Mouse (Mus musculus) heart, postnatal 0 days (tissue): ENCODE measurements around the gene Adar. TPM values are rescaled to one million over a fixed set of nuclear protein-coding genes. Genes with fewer than 3 reads are reported as not detected.
"Not testable (repeated sequence)": the region's sequence is repeated elsewhere in the genome, so short reads cannot be mapped to it uniquely, and the experiment has no call there.

ENCODE experiments used
- ATAC-seq: fragments of 200-750 bp; cut with Nextera tagmentation; 2 replicates; pipeline ENCODE4 v1.8.0; 2017; ENCODE audit warnings: low read depth, moderate number of reproducible peaks, moderate library complexity; ENCODE audit not compliant: insufficient read depth
- DNase-seq: peaks from one replicate; pipeline ENCODE4 v3.0.0-alpha.2; 2016; ENCODE audit warnings: low spot score
- H3K27ac ChIP-seq: fragments of 300-500 bp; sonication (generic); 2 replicates; pipeline ENCODE4 v1.5.1; 2014; ENCODE audit warnings: low read depth, mild to moderate bottlenecking
- H3K27me3 ChIP-seq: fragments of 300-500 bp; sonication (generic); 2 replicates; pipeline ENCODE4 v1.6.1; 2014; ENCODE audit warnings: low read length, mixed read lengths; ENCODE audit not compliant: control insufficient read depth, insufficient read depth
- H3K36me3 ChIP-seq: fragments of 300-500 bp; sonication (generic); replicated peaks from 2 replicates; pipeline ENCODE4 v1.6.1; 2014; ENCODE audit warnings: low read length, mixed read lengths; ENCODE audit not compliant: control insufficient read depth, insufficient read depth
- H3K4me1 ChIP-seq: fragments of 300-500 bp; sonication (generic); 2 replicates; pipeline ENCODE4 v1.6.1; 2014; ENCODE audit warnings: antibody characterized with exemption; ENCODE audit not compliant: control insufficient read depth, insufficient read depth
- H3K4me2 ChIP-seq: fragments of 300-500 bp; sonication (generic); 2 replicates; pipeline ENCODE4 v1.6.1; 2014; ENCODE audit warnings: low read depth, mild to moderate bottlenecking, low read length, moderate library complexity
- H3K4me3 ChIP-seq: fragments of 300-500 bp; sonication (generic); 2 replicates; pipeline ENCODE4 v1.5.1; 2014; ENCODE audit warnings: low read depth, low read length
- H3K9ac ChIP-seq: fragments of 300-500 bp; sonication (generic); replicated peaks from 2 replicates; pipeline ENCODE4 v1.6.1; 2014; ENCODE audit warnings: low read depth, low read length, mixed read lengths
- H3K9me3 ChIP-seq: fragments of 300-500 bp; sonication (generic); replicated peaks from 2 replicates; pipeline ENCODE4 v1.6.1; 2016; ENCODE audit warnings: low read length; ENCODE audit not compliant: control insufficient read depth
- CTCF ChIP-seq: IDR thresholded peaks from 2 replicates; pipeline ENCODE4 v1.5.1; 2016; ENCODE audit warnings: antibody characterized with exemption, control low read depth, low read depth
- EP300 ChIP-seq: IDR thresholded peaks from 2 replicates; pipeline ENCODE4 v1.6.1; 2016; ENCODE audit warnings: antibody characterized with exemption, low read depth
- WGBS: fragments of 180-500 bp; shearing (Covaris S2); extraction: QIAGEN DNeasy Blood & Tissue Kit; methylation state at CpG from one replicate; pipeline ENCODE4 v1.1.7; 2014; 5-methylcytosine and 5-hydroxymethylcytosine counted together
- polyA plus RNA-seq: library from polyadenylated mRNA; unstranded; fragments of >200 nt; fragmentation: Nextera tagmentation; extraction: Ambion mirVana; gene quantifications from 2 replicates; pipeline ENCODE4 v1.2.1, GENCODE M21; 2015
- total RNA-seq: library from RNA; depleted of rRNA; stranded (reverse); fragments of >200 nt; gene quantifications from 2 replicates; pipeline ENCODE4 v1.2.3, GENCODE M21; 2014; ENCODE audit warnings: low replicate concordance; rRNA removed

The Adar gene
- total and polyA plus RNA-seq, 2 experiments from 2014 or later, result 4.4 to 36.7 TPM

DNA sequence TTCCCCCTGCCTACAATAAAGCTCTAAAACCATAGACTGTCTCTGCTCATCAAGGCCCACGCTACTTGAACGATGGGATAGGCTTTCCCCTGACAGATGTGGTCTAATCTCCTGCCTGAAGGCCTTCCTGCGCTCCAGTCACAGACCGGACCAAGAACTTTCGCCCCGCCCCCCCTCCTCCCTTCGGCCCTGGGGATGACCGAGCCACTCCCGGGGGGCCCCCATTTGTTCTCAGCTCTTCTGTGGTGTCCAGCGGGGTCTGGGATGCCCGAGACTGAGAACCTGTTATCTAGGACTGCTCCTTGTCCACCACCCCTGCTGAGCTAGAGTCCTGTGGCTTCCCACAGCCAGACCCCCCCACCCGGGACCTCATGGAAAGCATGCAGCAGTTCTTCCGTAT is 84.7 kb downstream of the Adar start:
- no peaks in the 10 kb centered on the region for H3K36me3 ChIP-seq
- H3K4me1 ChIP-seq, result no peaks in the 10 kb centered on the region; the same call in 1 of the 2 replicates
- TF ChIP-seq CTCF (no peak), EP300 (no peak)
- peak overlapping the region; percentile 41 for H3K4me2 ChIP-seq
- H3K27me3 ChIP-seq, result no peaks in the 10 kb centered on the region
- no peak for DNase-seq
- H3K4me3 ChIP-seq, result no peak overlapping the region
- no peak overlapping the region for H3K27ac ChIP-seq
- no peaks in the 10 kb centered on the region for H3K9me3 ChIP-seq
- WGBS, result 7% methylated on average over 13 of the region's 13 CpGs
- H3K9ac ChIP-seq, result no peak overlapping the region
- ATAC-seq, result no peak

DNA sequence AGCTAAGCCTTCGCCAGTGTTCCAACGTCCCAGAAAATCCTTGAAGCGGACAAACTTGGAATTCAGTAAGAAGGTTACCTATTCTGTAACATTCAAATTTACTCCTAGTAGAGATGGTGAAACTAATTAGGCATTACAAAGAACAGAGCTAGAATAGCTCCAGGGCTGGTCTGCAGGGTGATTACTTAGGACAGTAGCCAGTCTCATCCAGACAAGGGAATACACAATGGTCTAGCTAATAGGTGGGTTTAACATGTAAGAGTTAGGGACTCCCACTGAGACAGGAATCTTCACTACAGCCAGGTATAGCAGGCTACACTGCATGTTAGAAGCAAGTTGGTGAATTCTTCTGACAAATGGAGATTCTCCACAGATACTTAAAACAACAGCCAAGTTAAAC is 85.3 kb downstream of the Adar start:
- not testable (repeated sequence) for ATAC-seq, H3K4me2 ChIP-seq, H3K4me3 ChIP-seq, H3K9ac ChIP-seq, H3K9me3 ChIP-seq, H3K27ac ChIP-seq, H3K4me1 ChIP-seq, H3K27me3 ChIP-seq, H3K36me3 ChIP-seq, DNase-seq
- 54% methylated on average over 3 of the region's 3 CpGs for whole genome bisulfite sequencing

DNA sequence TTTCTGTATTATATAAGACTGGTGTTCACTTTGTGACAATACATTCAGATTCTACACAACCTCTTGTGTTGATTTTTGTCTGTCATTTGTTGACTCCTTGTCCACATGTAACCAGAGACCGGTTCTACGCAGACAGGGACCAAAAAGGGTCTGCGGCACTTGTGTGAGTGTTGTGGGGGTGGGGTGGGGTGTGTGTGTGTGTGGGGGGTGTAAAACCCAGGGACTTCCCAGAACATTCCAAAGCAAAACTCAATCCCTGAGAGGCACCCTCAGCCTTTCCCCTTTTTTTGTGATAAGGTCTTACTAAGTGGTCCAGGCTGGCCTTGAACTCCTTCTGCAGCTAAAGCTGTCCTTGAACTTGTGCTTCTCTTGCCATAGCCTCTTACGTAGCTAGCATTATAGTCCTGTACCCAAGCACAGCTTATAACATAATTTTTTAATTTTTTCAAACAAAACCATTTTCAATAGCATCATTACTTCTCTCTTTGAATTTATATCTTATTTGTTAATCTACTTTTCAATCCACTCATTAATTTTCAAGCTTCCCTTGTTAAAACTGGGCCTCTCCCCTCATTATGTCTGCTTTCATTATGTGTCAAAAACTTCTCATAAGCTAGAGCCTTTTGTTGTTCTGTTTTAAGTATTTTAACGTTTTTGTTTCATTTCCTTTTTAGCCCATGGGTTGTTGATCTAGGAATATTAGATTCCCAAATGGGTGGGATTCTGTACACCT is 86.1 kb downstream of the Adar start:
- Histone ChIP-seq H3K4me1 (no peaks in the 10 kb centered on the region; the same call in 1 of the 2 replicates), H3K9ac (no peak overlapping the region), H3K27me3 (no peaks in the 10 kb centered on the region), H3K4me2 (no peak overlapping the region), H3K4me3 (no peak overlapping the region), H3K27ac (no peak overlapping the region), H3K9me3 (no peaks in the 10 kb centered on the region), H3K36me3 (no peaks in the 10 kb centered on the region)
- WGBS, result 67% methylated on average over 5 of the region's 5 CpGs
- ATAC-seq (no peak), DNase-seq (no peak)
- no peak for TF ChIP-seq CTCF
- TF ChIP-seq EP300, result no peak

DNA sequence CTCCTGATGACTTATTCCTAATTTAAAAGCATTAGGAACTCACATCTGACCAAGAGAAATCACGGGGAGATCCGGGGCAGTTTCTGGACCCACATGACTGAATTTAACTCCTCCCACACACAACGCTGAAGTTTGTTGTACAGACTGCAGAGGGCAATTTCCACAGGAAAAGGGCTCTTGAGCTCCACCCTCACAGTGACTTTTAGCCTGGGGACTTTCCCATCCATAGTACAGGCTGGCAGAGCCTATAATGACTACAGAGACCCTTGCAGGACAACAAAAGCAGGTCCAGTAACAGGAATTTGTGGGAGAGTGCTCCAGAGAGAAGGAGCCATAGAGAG is 86.7 kb downstream of the Adar start:
- Histone ChIP-seq H3K36me3 (no peaks in the 10 kb centered on the region), H3K27ac (no peak overlapping the region), H3K27me3 (no peaks in the 10 kb centered on the region), H3K9me3 (no peaks in the 10 kb centered on the region), H3K4me3 (no peak overlapping the region), H3K4me1 (no peaks in the 10 kb centered on the region; the same call in 1 of the 2 replicates), H3K4me2 (no peak overlapping the region), H3K9ac (no peak overlapping the region)
- peak; percentile 56 for DNase-seq
- TF ChIP-seq EP300, result no peak
- no peak for TF ChIP-seq CTCF
- WGBS, result 25% methylated on average over 3 of the region's 3 CpGs
- peak; percentile 70; the same call in 1 of the 2 replicates for ATAC-seq

DNA sequence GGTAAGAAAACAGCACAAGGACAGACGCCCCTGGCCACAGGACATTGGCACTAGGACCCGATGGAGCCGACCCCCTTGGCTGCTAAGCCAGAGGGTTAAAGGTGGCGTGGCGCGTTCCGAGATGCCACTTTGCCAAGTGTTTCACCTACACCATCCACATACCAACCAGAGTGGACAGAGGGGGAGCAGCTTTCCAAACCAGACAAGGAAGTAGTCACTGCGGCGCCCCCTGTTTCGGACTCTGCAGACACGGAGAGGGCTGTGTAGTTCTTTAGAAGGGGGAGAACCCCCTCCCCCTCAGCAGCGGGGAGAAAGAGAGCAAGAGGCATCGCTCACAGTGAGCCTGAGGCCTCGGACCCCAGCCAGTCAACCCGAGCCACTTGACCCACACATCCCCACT is 88.1 kb downstream of the Adar start:
- ATAC-seq, result no peak
- 79% methylated on average over 15 of the region's 15 CpGs for WGBS

More for the DNA sequence above, 88.1 kb downstream of the Adar start:
- Histone ChIP-seq H3K4me3 (no peak overlapping the region), H3K36me3 (no peaks in the 10 kb centered on the region), H3K4me2 (no peak overlapping the region), H3K4me1 (no peaks in the 10 kb centered on the region; the same call in 1 of the 2 replicates), H3K27ac (no peak overlapping the region), H3K9ac (no peak overlapping the region), H3K27me3 (no peaks in the 10 kb centered on the region), H3K9me3 (no peaks in the 10 kb centered on the region)
- TF ChIP-seq CTCF, result no peak
- no peak for TF ChIP-seq EP300
- no peak for DNase-seq

Other genes starting within 250 kb of the Adar start
- gene Kcnn3, start 194.9 kb upstream of the Adar start, total RNA-seq, result 4.7 and 4.9 TPM in 2 replicates
- 1.5 TPM in 2 replicates for gene Kcnn3, start 194.9 kb upstream of the Adar start, polyA plus RNA-seq
- gene Chrnb2, start 49.6 kb downstream of the Adar start, total RNA-seq, result 0.11 and 0.15 TPM in 2 replicates
- gene Chrnb2, start 49.6 kb downstream of the Adar start, polyA plus RNA-seq, result 0.11 and 0.20 TPM in 2 replicates
- 36.7 and 80.1 TPM in 2 replicates for gene Ube2q1, start 58.6 kb downstream of the Adar start, total RNA-seq
- 4.7 and 5.5 TPM in 2 replicates for gene Ube2q1, start 58.6 kb downstream of the Adar start, polyA plus RNA-seq
- gene She, start 116.3 kb downstream of the Adar start, total RNA-seq, result 11.9 and 14.1 TPM in 2 replicates
- 4.0 and 4.6 TPM in 2 replicates for gene She, start 116.3 kb downstream of the Adar start, polyA plus RNA-seq
- gene Il6ra, start 198.2 kb downstream of the Adar start, total RNA-seq, result 2.0 and 3.1 TPM in 2 replicates
- gene Il6ra, start 198.2 kb downstream of the Adar start, polyA plus RNA-seq, result 0.92 and 1.1 TPM in 2 replicates
- 38.9 and 52.4 TPM in 2 replicates for gene Atp8b2, start 248.5 kb downstream of the Adar start, total RNA-seq
- 4.5 and 5.2 TPM in 2 replicates for gene Atp8b2, start 248.5 kb downstream of the Adar start, polyA plus RNA-seq